Comparison of ENCODE assay signal across 8 mouse cellular contexts in the genomic region with DNA sequence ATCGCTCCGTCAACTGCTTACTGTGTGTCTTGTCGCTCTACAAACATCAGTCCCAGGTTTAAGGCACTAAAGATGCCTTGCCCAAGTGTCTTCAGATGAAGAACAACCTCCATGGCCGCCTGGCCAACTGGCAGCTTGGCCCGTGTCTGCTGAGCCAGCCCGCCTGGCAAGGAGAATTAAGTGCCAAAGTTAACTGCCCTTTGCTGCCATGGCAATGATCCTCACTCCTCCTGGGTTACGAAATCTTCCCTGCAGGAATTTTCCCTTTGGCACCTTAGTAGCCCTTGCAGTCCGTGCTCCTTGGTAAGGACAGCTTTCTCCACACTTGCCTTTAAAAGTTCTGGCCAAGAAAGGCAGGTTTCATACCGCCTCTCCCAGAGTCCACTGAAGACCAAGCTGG. TPM values are rescaled to one million over a fixed set of nuclear protein-coding genes. Genes with fewer than 3 reads are reported as not detected.
DNase-seq lines count a peak whose midpoint lies in the region; ATAC-seq lines count a peak whose summit lies in the region.

No protein-coding gene starts in this region.

- no peak overlapping the region for H3K4me3 ChIP-seq in neural tube, embryonic 14.5 days (ENCODE audit: low read depth, low read length)

- H3K9ac ChIP-seq in neural tube, embryonic 14.5 days (replicated peaks; ENCODE audit: low read depth, low read length), result no peak overlapping the region

- ATAC-seq in neural tube, embryonic 14.5 days (ENCODE audit: low read depth), result peak; percentile 49; the same call in 1 of the 2 replicates

- no peak overlapping the region for H3K27ac ChIP-seq in neural tube, embryonic 14.5 days (ENCODE audit: low read depth, low read length)

- no peaks in the 10 kb centered on the region for H3K4me1 ChIP-seq in neural tube, embryonic 14.5 days (ENCODE audit: control insufficient read depth, insufficient read depth, low read length)

- H3K36me3 ChIP-seq in neural tube, embryonic 14.5 days (ENCODE audit: control insufficient read depth, insufficient read depth, low read length), result no peaks in the 10 kb centered on the region

- whole genome bisulfite sequencing in neural tube, embryonic 14.5 days, result 79% methylated on average over 9 of the region's 9 CpGs

- H3K9me3 ChIP-seq in neural tube, embryonic 14.5 days (ENCODE audit: control insufficient read depth, low read length), result no peaks in the 10 kb centered on the region

- H3K4me2 ChIP-seq in neural tube, embryonic 14.5 days (ENCODE audit: low read depth, low read length), result no peak overlapping the region

- no peaks in the 10 kb centered on the region for H3K27me3 ChIP-seq in neural tube, embryonic 14.5 days (ENCODE audit: control insufficient read depth, insufficient read depth, low read length)

- DNase-seq in adrenal gland, adult (ENCODE audit: inconsistent age in 2 of 2, low spot score in 1 of 2), result peak; percentile 62 to 86
- no peak for DNase-seq in adrenal gland, postnatal 4 days (ENCODE audit: low spot score in 2 of 2)
- no peak for DNase-seq in neural tube, embryonic 10.5 days (ENCODE audit: extremely low spot score, low spot score)
- DNase-seq in kidney, adult 18-20 months, result peak; percentile 82
- peak; percentile 86 for DNase-seq in lung, postnatal 36 days
- DNase-seq in ovary, postnatal 10 days (ENCODE audit: low spot score), result no peak
- DNase-seq in B cell, adult 2 months, result no peak

RNA-seq across cellular contexts. Expression of a gene that starts 20.9 kb away (rescaled TPM):
- total RNA-seq in adrenal gland, postnatal 4 days (2021), result 100 to 1,000 TPM; 148 to 149 TPM
- 2.7 and 3.7 TPM in 2 replicates for polyA plus RNA-seq in neural tube, embryonic 14.5 days (2014; fragmentation: Nextera tagmentation; extraction: Ambion mirVana)

Comparison
In these comparisons a context has a peak if more than half of its experiments do, and no peak if none do; other contexts are left out.
1. DNase-seq: peak in adrenal gland, adult (2 of 2), kidney, adult 18-20 months (single experiment) and lung, postnatal 36 days (single experiment); none in adrenal gland, postnatal 4 days (0 of 2), neural tube, embryonic 10.5 days (single experiment), ovary, postnatal 10 days (single experiment) and B cell, adult 2 months (0 of 2).